Mouse (Mus musculus) brown adipose tissue, adult 24 weeks (tissue): ENCODE data around the gene Gldc. TPM values are rescaled to one million over a fixed set of nuclear protein-coding genes. Genes with fewer than 3 reads are reported as not detected.

Experiments used
- H3K27ac ChIP-seq: fragments of 200-500 bp; replicated peaks from 2 replicates; pipeline ENCODE4 v1.5.1; 2012; ENCODE audit warnings: low read depth, mild to moderate bottlenecking, low read length
- H3K4me1 ChIP-seq: fragments of 200-500 bp; 2 replicates; pipeline ENCODE4 v1.6.1; 2012; ENCODE audit warnings: low read length, mixed read lengths; ENCODE audit not compliant: control insufficient read depth, insufficient read depth, insufficient read length
- H3K4me3 ChIP-seq: fragments of 200-500 bp; 2 replicates; pipeline ENCODE4 v1.5.1; 2012; ENCODE audit warnings: low read depth, mild to moderate bottlenecking, low read length, moderate library complexity; ENCODE audit not compliant: insufficient read depth
- polyA plus RNA-seq: library from polyadenylated mRNA; stranded (reverse); fragments of >200 nt; gene quantifications from 2 replicates; pipeline ENCODE4 v1.2.4, GENCODE M21; 2012; ENCODE audit not compliant: missing spikeins, insufficient read depth, insufficient read length

Gene Gldc
- polyA plus RNA-seq, 1 experiment: 0.44 TPM

- no peak overlapping the region for H3K4me3 ChIP-seq
- no peaks in the 10 kb centered on the region for H3K4me1 ChIP-seq
- no peak overlapping the region for H3K27ac ChIP-seq
Observed at GRCm38 (mm10) chr19:30171346-30172055, 3.7 kb downstream of the Gldc start.

GRCm38 (mm10) chr19:30170319-30170718 lies 4.9 kb downstream of the Gldc start:
- Histone ChIP-seq H3K4me1 (no peaks in the 10 kb centered on the region), H3K4me3 (no peak overlapping the region), H3K27ac (no peak overlapping the region)

GRCm38 (mm10) chr19:30166801-30167505 lies 8.3 kb downstream of the Gldc start:
- Histone ChIP-seq H3K4me1 (no peaks in the 10 kb centered on the region), H3K27ac (no peak overlapping the region)

GRCm38 (mm10) chr19:30164228-30164627 lies 11.0 kb downstream of the Gldc start:
- Histone ChIP-seq H3K4me1 (no peaks in the 10 kb centered on the region), H3K4me3 (no peak overlapping the region), H3K27ac (no peak overlapping the region)

More at GRCm38 (mm10) chr19:30166801-30167505, 8.3 kb downstream of the Gldc start:
- no peak overlapping the region for H3K4me3 ChIP-seq

- H3K27ac ChIP-seq: no peak overlapping the region
- no peak overlapping the region for H3K4me3 ChIP-seq
- H3K4me1 ChIP-seq: no peaks in the 10 kb centered on the region
Observed at GRCm38 (mm10) chr19:30162808-30163207, 12.4 kb downstream of the Gldc start.

GRCm38 (mm10) chr19:30160021-30160420 lies 15.2 kb downstream of the Gldc start:
- H3K4me3 ChIP-seq: no peak overlapping the region
- H3K27ac ChIP-seq: no peak overlapping the region
- H3K4me1 ChIP-seq: no peaks in the 10 kb centered on the region

GRCm38 (mm10) chr19:30158189-30158588 lies 17.0 kb downstream of the Gldc start:
- Histone ChIP-seq H3K4me3 (no peak overlapping the region), H3K27ac (no peak overlapping the region), H3K4me1 (no peaks in the 10 kb centered on the region)

- H3K4me1 ChIP-seq: no peaks in the 10 kb centered on the region
- H3K27ac ChIP-seq: no peak overlapping the region
- H3K4me3 ChIP-seq: no peak overlapping the region
Observed at GRCm38 (mm10) chr19:30157031-30157687, 18.1 kb downstream of the Gldc start.

GRCm38 (mm10) chr19:30153729-30154128 lies 21.5 kb downstream of the Gldc start:
- Histone ChIP-seq H3K4me3 (no peak overlapping the region), H3K27ac (no peak overlapping the region), H3K4me1 (peaks cover 3% of the 10 kb centered on the region; the same call in 1 of the 2 replicates)

GRCm38 (mm10) chr19:30151290-30151689 lies 23.9 kb downstream of the Gldc start:
- H3K4me1 ChIP-seq: peaks cover 3% of the 10 kb centered on the region; the same call in 1 of the 2 replicates
- H3K4me3 ChIP-seq: no peak overlapping the region
- H3K27ac ChIP-seq: no peak overlapping the region

- H3K4me1 ChIP-seq: peaks cover 3% of the 10 kb centered on the region; the same call in 1 of the 2 replicates
- no peak overlapping the region for H3K4me3 ChIP-seq
- H3K27ac ChIP-seq: no peak overlapping the region
Observed at GRCm38 (mm10) chr19:30149238-30149805, 25.9 kb downstream of the Gldc start.

- peaks cover 3% of the 10 kb centered on the region; the same call in 1 of the 2 replicates for H3K4me1 ChIP-seq
- H3K27ac ChIP-seq: no peak overlapping the region
- no peak overlapping the region for H3K4me3 ChIP-seq
Observed at GRCm38 (mm10) chr19:30147306-30147705, 27.9 kb downstream of the Gldc start.

GRCm38 (mm10) chr19:30146761-30147160 lies 28.5 kb downstream of the Gldc start:
- no peak overlapping the region for H3K4me3 ChIP-seq
- H3K4me1 ChIP-seq: peaks cover 2% of the 10 kb centered on the region; the same call in 1 of the 2 replicates
- H3K27ac ChIP-seq: no peak overlapping the region

- H3K4me3 ChIP-seq: no peak overlapping the region
- H3K27ac ChIP-seq: no peak overlapping the region
- no peaks in the 10 kb centered on the region for H3K4me1 ChIP-seq
Observed at GRCm38 (mm10) chr19:30145106-30145505, 30.1 kb downstream of the Gldc start.

- no peak overlapping the region for H3K4me3 ChIP-seq
- no peak overlapping the region for H3K27ac ChIP-seq
- no peaks in the 10 kb centered on the region for H3K4me1 ChIP-seq
Observed at GRCm38 (mm10) chr19:30136308-30136707, 38.9 kb downstream of the Gldc start.
